Comparison of ENCODE assay signal across 9 mouse cellular contexts in the genomic region with DNA sequence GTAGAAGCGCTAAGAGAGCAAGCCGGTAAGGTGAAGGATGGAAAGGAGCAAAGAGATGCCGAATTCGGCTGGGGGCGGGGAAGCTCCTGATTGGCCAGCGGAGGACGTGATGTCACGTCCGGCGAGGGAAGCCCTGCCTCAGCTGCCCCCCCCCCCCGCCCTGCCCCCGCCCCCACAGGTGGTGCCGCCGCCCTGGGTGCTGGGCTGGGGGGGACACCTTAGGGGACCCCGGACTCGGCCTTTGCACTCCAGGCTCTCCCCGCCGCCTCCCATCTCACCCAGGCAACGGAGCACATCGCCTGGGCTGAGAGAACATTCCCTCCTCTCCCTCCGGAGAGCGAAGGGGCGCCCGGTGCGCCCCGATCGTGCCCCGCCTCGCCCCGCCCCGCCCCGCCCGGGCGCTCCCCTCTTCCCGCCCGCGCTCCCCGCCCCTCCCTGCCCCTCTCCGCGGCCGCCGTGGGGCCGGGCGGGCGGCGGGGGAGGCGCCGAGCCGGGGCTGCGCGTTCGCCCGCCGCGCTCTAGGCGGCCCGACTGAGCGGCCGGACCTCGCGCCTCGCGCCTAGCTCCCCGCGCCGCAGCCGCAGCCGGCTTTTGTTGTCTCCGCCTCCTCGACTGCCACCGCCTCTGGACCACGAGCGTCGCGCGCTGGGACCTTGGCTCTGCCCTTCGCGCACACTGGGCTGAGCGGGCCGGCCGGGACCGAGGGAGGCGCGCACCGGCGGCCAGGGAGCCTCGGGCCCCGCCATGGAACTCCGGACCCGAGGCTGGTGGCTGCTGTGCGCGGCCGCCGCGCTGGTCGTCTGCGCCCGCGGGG. TPM values are rescaled to one million over a fixed set of nuclear protein-coding genes. Genes with fewer than 3 reads are reported as not detected.
DNase-seq lines count a peak whose midpoint lies in the region; ATAC-seq and TF ChIP-seq lines count a peak whose summit lies in the region.
"Had no signal": no experiment of that assay in that cellular context is flagged by ENCODE, and none has a peak within 500 bp of the region (broad histone marks: within the 10 kb centered on the region; RNA-seq: fewer than 3 reads in every experiment).

A gene (plus strand): TSS at position 458 of the 814 bp plus-strand sequence.

- H3K27ac ChIP-seq in embryonic facial prominence, embryonic 15.5 days (replicated peaks): peak within 1 kb of the TSS; percentile 88
- H3K27ac ChIP-seq in heart, embryonic 11.5 days (ENCODE audit: low read depth, low read length): peak within 1 kb of the TSS; percentile 54
- peak within 1 kb of the TSS; percentile 91 for H3K27ac ChIP-seq in kidney, embryonic 16.5 days (ENCODE audit: low read length)

- H3K27me3 ChIP-seq in embryonic facial prominence, embryonic 15.5 days: no peaks in the 10 kb centered on the region; the same call in 1 of the 2 replicates
- H3K27me3 ChIP-seq in heart, embryonic 11.5 days (ENCODE audit: control insufficient read depth, insufficient read depth, low read length): peaks cover 52% of the 10 kb centered on the region
- peaks cover 15% of the 10 kb centered on the region for H3K27me3 ChIP-seq in kidney, embryonic 16.5 days (ENCODE audit: insufficient read depth, low read length)
- H3K27me3 ChIP-seq in myocyte (ENCODE audit: control insufficient read depth, insufficient read depth, insufficient read length): no peaks in the 10 kb centered on the region
- no peaks in the 10 kb centered on the region for H3K27me3 ChIP-seq in splenic B cell, adult 2 months (ENCODE audit: control insufficient read depth, insufficient read depth, low read length, poor library complexity, severe bottlenecking)

- H3K4me2 ChIP-seq in embryonic facial prominence, embryonic 15.5 days (replicated peaks): peak within 1 kb of the TSS; percentile 91
- peak within 1 kb of the TSS; percentile 81 for H3K4me2 ChIP-seq in heart, embryonic 11.5 days
- H3K4me2 ChIP-seq in kidney, embryonic 16.5 days (replicated peaks; ENCODE audit: low read depth, low read length): peak within 1 kb of the TSS; percentile 81
- H3K4me2 ChIP-seq in myocyte (ENCODE audit: low read depth): peak within 1 kb of the TSS; percentile 91

- H3K79me2 ChIP-seq in myocyte (ENCODE audit: control insufficient read depth, insufficient read depth): peaks cover 47% of the 10 kb centered on the region

- no peaks in the 10 kb centered on the region for H3K9me3 ChIP-seq in embryonic facial prominence, embryonic 15.5 days (replicated peaks)
- no peaks in the 10 kb centered on the region for H3K9me3 ChIP-seq in heart, embryonic 11.5 days (replicated peaks; ENCODE audit: control insufficient read depth, low read length)
- H3K9me3 ChIP-seq in kidney, embryonic 16.5 days (ENCODE audit: low read length): no peaks in the 10 kb centered on the region

- WGBS in embryonic facial prominence, embryonic 15.5 days: under 1% methylated on average over 53 of the region's 99 CpGs
- under 1% methylated on average over 62 of the region's 99 CpGs for WGBS in heart, embryonic 11.5 days (ENCODE audit: insufficient replicate concordance)
- WGBS in kidney, embryonic 16.5 days: under 1% methylated on average over 38 of the region's 99 CpGs

- H3K4me1 ChIP-seq in embryonic facial prominence, embryonic 15.5 days: peaks cover 24% of the 10 kb centered on the region
- peaks cover 12% of the 10 kb centered on the region; the same call in 1 of the 2 replicates for H3K4me1 ChIP-seq in heart, embryonic 11.5 days (ENCODE audit: control insufficient read depth, insufficient read depth, low read length)
- peaks cover 18% of the 10 kb centered on the region for H3K4me1 ChIP-seq in kidney, embryonic 16.5 days (ENCODE audit: insufficient read depth, low read length)

- no peaks in the 10 kb centered on the region for H3K36me3 ChIP-seq in embryonic facial prominence, embryonic 15.5 days
- H3K36me3 ChIP-seq in heart, embryonic 11.5 days (ENCODE audit: control insufficient read depth, insufficient read depth, low read length): no peaks in the 10 kb centered on the region
- no peaks in the 10 kb centered on the region for H3K36me3 ChIP-seq in kidney, embryonic 16.5 days (ENCODE audit: insufficient read depth, low read length)
- H3K36me3 ChIP-seq in myocyte (ENCODE audit: control insufficient read depth, insufficient read depth): peaks cover 20% of the 10 kb centered on the region
- no peaks in the 10 kb centered on the region for H3K36me3 ChIP-seq in splenic B cell, adult 2 months (ENCODE audit: control insufficient read depth, insufficient read depth, low read length, poor library complexity, severe bottlenecking)
- H3K36me3 ChIP-seq: G1E had no signal

- peak within 1 kb of the TSS; percentile 78 for H3ac ChIP-seq in myocyte (ENCODE audit: control insufficient read depth, insufficient read length)

- TF ChIP-seq POLR2A in myocyte (IDR thresholded peaks at IDR 0.05; ENCODE audit: insufficient read length, low read depth): peak; percentile 86

- peak; percentile 86 for ATAC-seq in embryonic facial prominence, embryonic 15.5 days (ENCODE audit: insufficient number of reproducible peaks, low FRiP score, low TSS enrichment, low read depth)
- peak; percentile 64 for ATAC-seq in heart, embryonic 11.5 days (replicated peaks; ENCODE audit: insufficient number of reproducible peaks, low FRiP score, low TSS enrichment)
- ATAC-seq in kidney, embryonic 16.5 days (ENCODE audit: low FRiP score, low TSS enrichment): peak; percentile 79

- DNase-seq in 3134 (ENCODE audit: extremely low read depth, insufficient read length, low spot score) (peak; percentile 82), liver (peak; percentile 68)
- peak; percentile 84 to 90 for DNase-seq in adrenal gland, postnatal 36 days
- DNase-seq in splenic B cell, adult 2 months (ENCODE audit: low read depth, low spot score): peak; percentile 14

- H3K4me3 ChIP-seq in embryonic facial prominence, embryonic 15.5 days (replicated peaks): peak within 1 kb of the TSS; percentile 69
- peak within 1 kb of the TSS; percentile 63 for H3K4me3 ChIP-seq in heart, embryonic 11.5 days (ENCODE audit: low read depth, low read length)
- H3K4me3 ChIP-seq in kidney, embryonic 16.5 days (ENCODE audit: low read length): peak within 1 kb of the TSS; percentile 76
- peak within 1 kb of the TSS; percentile 100 for H3K4me3 ChIP-seq in myocyte

- peak within 1 kb of the TSS; percentile 83 for H3K9ac ChIP-seq in embryonic facial prominence, embryonic 15.5 days
- H3K9ac ChIP-seq in heart, embryonic 11.5 days (ENCODE audit: low read depth, low read length): peak within 1 kb of the TSS; percentile 67
- peak within 1 kb of the TSS; percentile 89 for H3K9ac ChIP-seq in kidney, embryonic 16.5 days (replicated peaks; ENCODE audit: low read length)

TF ChIP-seq in myocyte, 11 proteins besides CTCF, POLR2A, EP300 and RAD21:
- TF ChIP-seq MYOD1 (IDR thresholded peaks at IDR 0.05; ENCODE audit: control insufficient read depth in 1 of 3, insufficient read length in 2 of 3, low read depth in 2 of 3) (peak in 1 of 3 experiments; percentile 28), SRF (IDR thresholded peaks at IDR 0.05; ENCODE audit: control insufficient read depth, insufficient read length, low read depth) (no peak), POLR2AphosphoS2 (IDR thresholded peaks at IDR 0.05; ENCODE audit: insufficient read length, low read depth) (peak; percentile 79)

RNA-seq across cellular contexts. Expression of the gene that starts here (rescaled TPM):
- 10 to 100 TPM; 61.7 to 73.1 TPM for total RNA-seq in adrenal gland, postnatal 36 days (2021)
- 93.6 and 95.3 TPM in 2 replicates for polyA plus RNA-seq in embryonic facial prominence, embryonic 15.5 days (2015; fragmentation: Nextera tagmentation; extraction: Ambion mirVana)
- polyA plus RNA-seq in heart, embryonic 11.5 days (2014; fragmentation: Nextera tagmentation; extraction: Ambion mirVana): 25.9 and 34.3 TPM in 2 replicates
- 58.1 and 61.5 TPM in 2 replicates for polyA plus RNA-seq in kidney, embryonic 16.5 days (2015; fragmentation: Nextera tagmentation; extraction: Ambion mirVana)
- polyA plus RNA-seq in myocyte (2012; fragmentation: generic; extraction: Trizol): 930 TPM
- polyA plus RNA-seq: G1E had no signal

Comparison
In these comparisons a context has a peak if more than half of its experiments do, and no peak if none do; other contexts are left out.
1. Peak in every context shown above with its lines: DNase-seq, ATAC-seq, H3K4me3 ChIP-seq and H3K27ac ChIP-seq.
2. DNase-seq: peak in every context shown above with its lines; median percentile 87 in adrenal gland, postnatal 36 days; 82 in 3134; 68 in liver; 14 in splenic B cell, adult 2 months.